Mouse (Mus musculus) gastrocnemius, adult 8-10 months (tissue): Measurements from ENCODE around the gene Ptprd. TPM values are rescaled to one million over a fixed set of nuclear protein-coding genes. Genes with fewer than 3 reads are reported as not detected.

Source experiments
- DNase-seq, 2 experiments: peaks; one replicate each; pipeline ENCODE4 v3.0.0; 2022; ENCODE audit warnings: low spot score in 2 of 2
- total RNA-seq, 4 experiments: library from RNA; stranded (reverse); gene quantifications; 2 replicates each; pipeline ENCODE4 v1.2.4; 2022

The Ptprd gene
- total RNA-seq, 4 experiments from 2014 or later: 3.5 to 4.6 (median 4.3) TPM

DNA sequence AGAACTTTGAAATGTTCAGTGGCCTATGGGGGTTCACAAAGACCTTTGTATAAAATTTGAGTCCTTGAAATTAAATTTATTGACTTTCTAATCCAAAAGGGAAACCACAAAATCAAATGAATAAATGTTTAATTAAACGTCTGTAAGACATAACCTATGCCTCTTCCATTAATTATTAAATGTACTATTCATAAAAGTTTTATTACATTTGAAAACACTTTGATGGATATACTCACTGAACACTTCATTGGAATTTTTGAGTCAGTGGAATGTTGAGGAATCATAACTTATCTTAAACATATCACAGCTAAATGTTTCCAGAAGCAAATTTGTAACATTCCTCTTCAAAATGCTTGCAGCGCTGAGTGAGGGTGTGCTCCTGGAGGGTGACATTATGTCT, 1551.6 kb downstream of the Ptprd start:
- no peak for DNase-seq

DNA sequence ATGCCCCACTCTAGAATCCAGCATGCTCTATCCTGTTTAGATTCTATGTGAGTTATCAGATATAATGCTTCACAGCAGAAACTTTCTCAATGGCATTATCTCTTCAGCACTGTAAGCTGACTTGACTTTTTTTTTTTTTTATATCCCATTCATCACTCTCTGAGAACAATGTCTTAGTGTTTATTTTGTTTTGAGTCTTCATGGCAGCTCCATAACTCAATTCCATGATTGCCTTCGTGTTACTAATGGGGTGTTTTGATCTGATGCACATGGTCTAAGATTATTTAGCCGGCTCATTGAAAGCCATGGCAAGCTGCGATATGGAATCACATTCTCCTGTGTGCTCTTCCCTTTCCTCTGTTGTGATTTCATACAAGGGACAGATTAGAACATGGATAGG, 1555.0 kb downstream of the Ptprd start:
- no peak for DNase-seq

DNA sequence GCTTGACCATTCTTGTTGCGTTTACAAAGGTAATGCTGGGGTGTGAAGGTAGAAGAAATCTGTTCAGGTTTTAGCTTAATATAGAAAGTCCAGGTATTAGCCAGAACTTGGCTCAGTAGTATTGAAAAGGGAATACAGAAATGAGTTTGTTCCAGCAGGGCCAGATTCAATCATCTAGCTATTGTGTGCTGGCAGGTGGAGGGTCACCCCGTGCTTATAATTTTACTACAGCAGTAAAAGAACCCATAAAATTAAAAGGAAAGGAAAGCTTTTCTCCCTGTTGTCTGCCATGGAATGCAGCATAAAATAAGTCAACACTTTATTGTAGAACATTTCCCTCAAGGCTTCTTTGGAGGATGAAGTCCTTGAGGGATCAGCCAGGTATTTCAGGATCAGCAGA, 1558.8 kb downstream of the Ptprd start:
- DNase-seq: no peak

DNA sequence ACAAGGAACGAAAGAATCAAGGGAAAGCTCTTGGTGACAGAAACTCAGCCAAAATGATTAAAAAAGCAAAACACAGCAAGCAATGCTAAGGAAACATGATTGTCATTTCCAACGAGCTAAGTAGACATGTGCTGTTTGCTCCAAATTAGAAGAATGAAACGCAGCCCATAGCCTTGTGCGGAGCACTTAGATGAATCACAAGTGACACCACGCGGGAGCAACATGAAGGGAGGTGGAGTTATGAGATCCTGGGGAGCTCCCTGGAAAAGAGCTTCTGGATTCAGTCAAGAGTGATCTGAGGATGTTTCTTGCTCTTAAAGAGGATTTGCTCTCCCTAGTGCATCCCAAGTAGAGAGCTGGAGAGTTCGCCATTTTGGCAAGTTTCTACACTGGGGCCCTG, 1590.0 kb downstream of the Ptprd start:
- DNase-seq: no peak

DNA sequence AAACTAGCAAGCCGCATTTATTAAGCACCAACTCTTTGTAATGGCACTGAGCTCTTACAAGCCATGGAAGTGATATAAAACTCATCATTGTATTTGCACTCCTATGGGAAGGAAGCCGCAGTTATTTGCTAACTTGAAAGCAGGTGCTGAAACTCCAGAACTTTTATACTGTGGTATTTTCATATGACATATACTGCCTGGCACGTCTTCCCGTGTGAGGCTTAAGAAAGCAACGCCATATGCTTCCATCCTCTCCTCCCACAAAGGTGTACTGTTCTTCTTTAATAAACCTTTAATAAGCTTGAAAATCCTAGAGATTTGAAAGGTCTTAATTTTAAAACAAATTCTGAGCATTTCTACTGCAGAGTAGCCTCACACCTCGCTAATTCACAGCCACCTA, 1595.1 kb downstream of the Ptprd start:
- no peak for DNase-seq

DNA sequence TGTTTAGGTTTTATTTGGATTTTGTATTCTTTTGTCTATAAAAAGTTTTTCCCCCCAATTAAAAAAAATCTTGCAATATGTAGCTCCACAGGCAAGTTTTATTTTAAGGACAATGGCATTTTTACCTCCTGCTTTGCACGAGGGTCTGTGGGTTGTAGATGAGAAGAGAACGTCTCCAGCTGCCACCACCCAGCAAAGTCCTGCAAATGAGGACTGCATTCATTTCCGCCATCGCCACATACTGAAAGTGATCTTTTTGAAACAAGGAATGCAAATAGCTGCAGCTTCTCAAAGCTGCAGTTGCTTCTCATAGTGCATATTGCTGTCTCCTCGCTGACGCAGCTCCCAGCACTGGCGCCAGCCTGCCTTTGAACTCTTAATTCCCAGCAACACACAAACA, 1603.5 kb downstream of the Ptprd start:
- no peak for DNase-seq

DNA sequence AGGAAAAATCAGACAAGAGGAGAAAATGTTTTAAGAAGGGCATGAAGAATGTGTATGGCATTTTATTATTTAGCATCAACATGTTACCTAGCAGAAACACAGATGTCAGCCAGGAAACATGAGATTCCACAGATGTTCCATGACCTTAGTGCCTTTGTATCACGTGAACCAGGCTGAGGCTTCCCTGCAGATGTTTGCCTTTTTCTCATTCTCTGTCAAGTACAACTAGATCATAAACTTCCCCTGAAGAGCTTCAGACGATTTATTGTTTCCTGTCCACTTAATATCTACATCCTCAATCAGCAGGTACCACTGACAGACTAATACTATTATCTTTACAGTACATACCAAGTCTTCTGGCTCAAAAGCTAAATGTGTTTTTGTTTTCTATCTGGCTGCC, 1605.0 kb downstream of the Ptprd start:
- DNase-seq: no peak

DNA sequence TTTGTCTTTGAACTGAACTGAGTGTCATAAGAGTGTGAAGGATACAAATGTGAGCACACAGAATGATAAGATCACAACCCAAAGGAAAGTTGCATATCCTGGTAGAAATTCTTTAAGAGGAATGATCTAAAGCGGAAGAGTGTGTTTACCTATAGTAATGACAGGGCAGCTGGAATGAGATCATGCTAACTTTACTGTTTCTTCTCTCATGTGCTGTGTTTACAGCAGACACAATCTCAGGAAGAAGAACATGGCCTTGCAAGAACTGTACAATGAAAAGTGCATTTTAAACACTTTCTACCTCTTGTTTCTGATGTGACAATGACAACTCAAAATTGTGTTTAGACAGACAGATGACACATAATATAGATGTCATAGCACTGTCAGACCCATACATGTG, 1621.0 kb downstream of the Ptprd start:
- DNase-seq: no peak

DNA sequence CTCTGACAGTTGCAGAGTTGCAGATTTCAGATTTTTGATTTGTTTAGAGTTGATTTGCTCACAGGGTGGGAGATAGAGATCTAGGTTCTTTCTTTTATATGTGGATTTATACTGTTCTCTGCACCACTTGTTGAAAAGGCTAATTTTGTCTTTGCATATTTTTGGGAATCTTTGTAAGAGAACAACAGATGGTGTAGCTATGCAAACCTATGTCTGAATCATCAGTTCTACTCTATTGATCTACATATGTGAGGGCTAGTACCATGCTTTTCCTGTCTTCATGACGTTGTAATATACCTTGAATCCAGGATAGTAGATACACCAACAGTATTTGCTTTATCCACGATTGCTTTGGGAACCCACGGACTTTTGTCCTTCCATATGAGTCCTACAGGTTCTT, 1628.7 kb downstream of the Ptprd start:
- DNase-seq: no peak

DNA sequence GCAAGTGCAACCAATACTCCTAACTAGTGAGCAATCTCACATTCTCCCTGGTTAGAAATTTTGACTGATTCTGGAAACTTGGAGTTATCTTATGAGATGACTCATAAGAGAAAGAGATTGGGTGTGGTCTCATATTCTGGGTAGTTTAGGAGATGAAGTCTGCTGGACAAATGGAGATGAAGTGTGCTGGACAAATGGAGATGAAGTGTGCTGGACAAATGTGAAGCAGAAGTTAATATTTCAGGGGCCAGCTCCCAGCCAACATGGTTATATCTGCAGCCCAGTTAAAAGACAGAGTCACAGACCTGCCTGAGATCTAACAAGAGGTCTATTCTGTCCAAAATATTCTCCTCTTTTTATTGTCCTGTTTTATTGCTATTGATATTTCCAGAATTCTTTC, 1645.8 kb downstream of the Ptprd start:
- no peak for DNase-seq

DNA sequence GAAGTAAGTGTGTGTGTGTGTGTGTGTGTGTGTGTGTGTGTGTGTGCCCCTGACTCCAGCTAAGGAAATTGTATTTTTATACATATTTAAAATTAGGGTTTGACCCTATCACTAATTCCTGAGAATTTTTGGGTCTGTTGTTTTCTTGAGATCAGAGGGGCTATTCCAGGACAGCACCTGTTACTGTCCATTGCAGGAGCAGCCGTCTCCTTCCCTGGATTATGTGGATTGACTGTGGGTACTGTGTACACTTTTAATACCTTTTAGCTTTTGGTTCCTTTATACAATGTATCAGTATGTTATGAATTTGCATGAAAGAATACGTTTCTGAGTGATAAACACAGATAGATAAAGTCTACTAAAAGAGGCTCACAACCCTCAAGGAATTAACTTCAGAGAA, 1670.0 kb downstream of the Ptprd start:
- no peak for DNase-seq

DNA sequence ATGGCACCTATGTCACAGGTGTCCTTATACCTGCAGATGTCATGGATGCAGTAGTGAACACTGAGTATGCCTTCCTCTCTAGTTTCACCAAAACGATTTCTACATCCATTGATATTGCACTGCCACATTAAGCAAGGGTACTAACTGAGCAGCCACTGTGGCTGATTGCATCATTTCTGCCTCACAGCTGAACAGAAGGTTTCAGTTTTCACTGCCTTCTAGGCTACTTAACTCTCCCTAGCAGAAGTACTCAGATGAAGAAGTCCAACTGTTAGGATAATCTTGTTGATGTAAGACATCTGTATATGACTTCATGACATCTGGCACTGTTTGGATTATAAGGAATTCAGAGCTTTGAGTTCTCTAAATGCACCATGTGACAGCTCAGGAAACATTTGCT, 1678.8 kb downstream of the Ptprd start:
- no peak for DNase-seq

DNA sequence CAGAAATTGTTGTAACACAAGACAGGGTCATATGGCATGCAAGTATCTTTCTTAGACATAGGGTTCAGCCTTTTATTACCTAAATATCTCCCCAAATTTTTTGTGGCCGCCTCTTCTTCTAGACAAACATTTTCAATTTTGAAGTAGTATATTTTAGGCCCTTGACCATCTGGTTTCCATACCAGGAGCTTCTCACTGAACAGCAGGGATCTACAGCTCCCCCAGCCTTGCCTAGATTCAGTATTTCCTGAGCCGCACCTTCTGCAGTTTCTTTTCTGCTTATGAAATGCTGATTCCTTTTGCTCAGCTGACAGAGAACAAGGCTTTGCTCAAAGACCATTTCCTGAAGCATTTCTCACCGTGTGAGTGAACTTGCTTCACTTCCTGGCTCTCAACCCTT, 1686.5 kb downstream of the Ptprd start:
- no peak for DNase-seq

DNA sequence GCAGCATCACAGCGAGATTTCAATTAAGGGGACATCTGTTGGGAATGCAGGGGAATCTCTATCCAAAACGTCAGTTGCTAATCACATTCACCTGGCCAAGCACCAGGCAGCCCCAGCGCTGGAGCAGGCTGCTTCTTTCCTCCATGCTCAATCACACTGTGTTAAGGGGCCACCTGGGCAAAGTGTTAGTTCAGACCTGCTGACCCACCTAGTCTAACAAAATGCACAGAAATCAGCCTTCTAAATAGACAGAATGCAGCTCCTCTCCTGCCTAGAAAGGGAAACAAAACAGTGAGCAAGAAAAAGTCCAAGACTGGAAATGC, 1708.5 kb downstream of the Ptprd start:
- no peak for DNase-seq

DNA sequence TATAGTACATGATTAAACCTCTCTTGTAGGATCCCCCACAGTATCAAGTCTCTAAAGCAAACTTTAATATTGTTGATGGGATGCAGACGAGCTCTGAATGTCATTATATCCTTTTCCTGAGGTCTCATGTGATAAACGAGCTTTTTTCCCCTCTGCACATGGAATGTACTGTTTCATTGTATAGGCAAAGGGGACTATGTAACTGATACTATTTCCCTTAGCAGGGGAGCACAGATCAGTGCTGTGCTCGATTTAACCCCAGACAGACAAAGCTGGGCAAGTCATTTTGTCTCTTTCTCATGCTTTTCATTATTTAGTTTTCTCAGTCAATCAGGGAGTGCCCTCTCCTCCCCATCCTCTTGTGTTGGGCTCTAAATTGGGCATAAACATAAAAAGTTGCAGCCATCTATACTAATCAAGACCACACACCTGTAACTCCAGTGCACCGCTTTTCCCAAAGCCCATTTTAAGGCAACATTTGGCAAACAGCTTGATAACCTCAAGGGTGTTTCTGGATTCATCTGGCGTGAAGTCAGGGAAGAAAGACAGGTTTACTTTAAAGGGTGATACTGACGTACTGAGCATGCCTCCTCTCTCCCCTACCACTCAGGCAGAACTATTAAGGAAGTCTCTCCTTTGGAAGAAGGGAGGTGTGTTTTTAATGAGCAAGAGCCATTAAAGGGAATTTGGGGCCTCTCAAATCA, 1709.0 kb downstream of the Ptprd start:
- no peak for DNase-seq

DNA sequence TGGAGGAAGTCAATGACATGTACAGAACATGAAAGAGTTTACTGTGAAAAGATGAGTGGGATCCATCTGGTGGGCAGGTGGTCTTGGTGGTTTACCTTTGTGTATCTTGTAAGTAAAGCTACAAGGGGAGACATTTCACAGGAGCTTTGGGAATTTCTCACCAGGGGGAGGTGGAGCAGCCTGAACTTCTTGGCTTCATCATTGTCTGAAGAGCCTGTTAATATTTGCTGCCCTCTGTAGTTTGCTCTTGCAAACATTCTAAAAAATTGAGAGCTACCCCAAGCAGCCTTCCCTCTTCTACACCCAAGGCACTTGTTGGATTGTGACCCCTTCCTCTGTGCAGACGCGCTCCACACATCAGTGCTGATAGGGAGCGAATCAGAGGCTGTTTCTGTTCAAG, 1725.9 kb downstream of the Ptprd start:
- no peak for DNase-seq

DNA sequence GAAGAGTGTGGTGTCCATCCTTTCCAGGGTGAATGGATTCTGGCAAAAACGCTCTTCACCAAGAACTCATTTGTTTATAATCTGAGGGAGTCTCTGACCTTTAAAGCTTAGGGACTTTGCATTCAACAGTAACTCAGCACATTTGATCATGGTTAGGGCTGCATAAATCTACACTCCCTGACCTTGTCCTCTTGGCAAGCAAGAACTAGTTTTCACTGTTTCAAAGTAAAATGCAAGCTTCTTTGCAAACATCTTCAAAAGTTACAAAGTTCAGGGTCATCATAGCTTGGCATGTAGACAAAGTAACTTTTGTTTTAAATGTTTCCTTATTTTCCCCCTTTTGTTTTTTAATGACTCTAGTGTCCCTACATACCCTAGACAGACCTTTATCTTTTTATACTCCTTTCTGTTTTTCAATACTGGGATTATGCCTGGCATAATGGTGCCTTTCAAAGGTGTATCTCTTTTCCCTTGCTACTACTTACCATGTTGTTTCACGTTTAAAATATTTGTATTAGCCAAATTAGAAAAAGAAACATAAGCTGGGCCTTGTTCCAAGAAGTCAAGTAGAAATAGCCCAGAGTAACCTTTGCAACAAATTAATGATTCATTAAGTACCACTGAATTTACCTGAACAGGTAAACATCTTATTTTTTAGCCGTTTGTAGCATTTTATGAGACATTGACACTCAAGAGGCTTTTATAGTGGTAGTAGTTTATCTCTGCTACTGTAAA, 1743.2 kb downstream of the Ptprd start:
- DNase-seq: no peak

DNA sequence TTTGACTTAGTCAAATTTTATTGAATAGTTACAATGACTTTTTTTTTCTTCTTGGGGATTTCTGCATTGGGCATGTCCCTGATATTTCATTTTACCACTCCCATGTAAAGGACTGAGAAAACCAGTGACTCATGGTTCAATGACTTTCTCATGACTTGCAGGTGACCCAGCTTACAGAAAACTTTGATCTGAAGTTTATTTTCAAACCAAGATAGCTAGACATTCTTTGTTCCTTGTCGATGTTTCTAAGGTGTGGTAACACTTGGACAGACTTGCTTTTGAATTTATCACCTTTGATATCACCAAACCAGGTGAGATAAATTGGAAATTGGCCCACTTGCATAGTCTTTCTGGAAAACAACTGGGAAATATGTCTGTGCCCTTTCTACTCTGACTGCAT, 1747.1 kb downstream of the Ptprd start:
- no peak for DNase-seq

DNA sequence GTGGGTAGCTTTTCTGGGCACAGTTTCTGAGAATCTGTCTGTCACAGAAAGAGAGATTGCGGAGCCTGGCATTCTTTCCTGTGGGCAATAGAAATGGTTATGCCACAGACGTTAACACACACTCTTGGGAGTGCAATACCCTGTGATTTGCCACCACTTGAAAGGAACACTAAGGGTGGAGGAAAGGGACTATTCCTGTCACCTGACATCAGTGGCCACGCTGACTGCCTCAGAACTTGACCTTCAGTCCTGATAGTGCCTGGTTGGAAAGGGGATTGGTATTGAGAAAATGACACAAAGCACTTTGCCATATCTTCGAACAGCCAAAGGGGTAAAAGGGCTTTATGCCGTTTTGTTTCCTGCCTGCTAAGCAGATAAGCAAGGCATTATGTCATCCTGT, 1750.4 kb downstream of the Ptprd start:
- DNase-seq: no peak

DNA sequence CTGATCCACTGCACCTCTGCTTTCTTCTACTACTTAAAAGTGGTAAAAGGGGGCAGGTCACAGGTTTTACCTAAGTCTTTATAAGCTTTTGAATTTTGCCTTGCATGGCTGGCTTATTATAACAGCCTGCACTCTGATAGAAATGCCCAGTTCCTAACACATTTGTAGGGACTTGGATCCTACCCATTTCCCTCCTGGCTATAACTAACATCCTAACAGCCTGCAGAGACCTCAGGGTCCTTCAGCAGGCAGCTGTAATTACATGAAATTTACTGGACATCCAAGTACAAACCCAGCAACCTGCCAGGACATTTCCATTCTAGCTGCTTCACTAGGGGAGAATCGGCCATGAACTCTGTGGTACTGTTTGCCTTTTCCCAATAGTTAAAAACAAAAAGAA, 1751.2 kb downstream of the Ptprd start:
- DNase-seq: no peak

DNA sequence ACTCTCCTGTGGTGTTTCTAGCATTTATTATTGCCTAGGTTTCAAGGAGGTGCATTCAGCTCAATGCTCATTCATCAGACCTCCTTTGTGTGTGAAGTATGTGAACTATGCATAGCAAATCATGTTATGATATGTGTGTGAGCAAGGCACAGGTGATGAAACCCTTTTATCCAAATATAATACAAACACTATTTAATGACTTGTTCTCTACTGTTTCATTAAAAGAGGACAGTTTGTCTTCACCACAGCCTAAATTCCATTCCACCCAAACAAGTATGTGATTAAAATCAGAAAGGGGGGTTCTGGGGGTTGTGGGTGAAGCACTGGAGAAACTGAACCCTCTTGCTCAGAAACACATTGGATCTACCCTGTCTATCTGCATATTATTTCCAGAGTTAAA, 1752.1 kb downstream of the Ptprd start:
- no peak for DNase-seq

DNA sequence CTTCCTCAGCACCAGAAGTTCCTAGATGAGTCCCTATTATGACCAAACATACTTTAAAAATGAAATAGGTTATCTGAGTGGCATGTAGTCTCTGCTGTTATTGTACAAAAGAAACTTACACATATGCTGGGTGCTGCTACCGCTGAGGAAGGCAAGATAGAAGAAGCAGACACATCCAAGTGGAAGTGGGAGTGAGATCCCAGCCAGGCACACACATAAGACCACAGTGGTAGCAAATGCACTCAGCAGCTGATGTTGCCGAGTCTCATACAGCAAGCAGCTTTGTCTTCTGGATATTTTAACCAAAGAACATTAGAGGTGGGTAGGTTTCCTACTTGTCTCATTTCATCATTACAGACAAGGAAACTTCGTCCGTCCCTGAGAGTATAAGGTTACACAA, 1759.5 kb downstream of the Ptprd start:
- DNase-seq: no peak

DNA sequence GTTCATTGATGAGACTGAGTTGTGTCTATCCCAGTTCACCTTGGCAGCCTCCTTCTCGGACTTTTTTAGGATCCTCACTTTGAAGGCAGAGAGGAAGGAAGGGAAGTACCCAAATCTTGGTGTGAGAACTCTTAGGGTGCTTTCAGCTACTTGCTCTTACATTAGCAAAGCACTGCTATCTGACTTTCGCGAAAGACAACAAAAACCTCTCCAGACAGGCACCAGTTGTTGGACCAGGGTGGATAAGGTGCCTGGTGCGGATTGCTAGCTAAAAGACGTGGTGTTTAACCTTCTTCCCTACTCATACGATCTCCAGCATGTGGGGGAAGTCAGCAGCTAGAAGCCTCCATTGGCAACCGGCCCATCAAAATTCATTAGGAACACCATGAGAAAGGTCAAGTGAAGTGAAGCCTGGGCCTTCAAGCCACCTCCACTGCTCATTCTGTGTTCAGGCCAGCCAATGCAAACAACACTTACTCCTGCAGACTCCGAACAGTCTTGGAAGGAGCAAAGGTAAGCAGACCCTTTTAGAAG, 1760.7 kb downstream of the Ptprd start:
- DNase-seq: no peak
